Mouse (Mus musculus): ENCODE measurements around the gene Otub2. TPM values are rescaled to one million over a fixed set of nuclear protein-coding genes. Genes with fewer than 3 reads are reported as not detected.

Gene Otub2
- polyA plus RNA-seq, 1 experiment from 2014 or later, result 18.4 TPM

GRCm38 (mm10) chr12:103373530-103374236 lies 14.8 kb upstream of the Otub2 start:
- Histone ChIP-seq H3K4me3 (no peak overlapping the region), H3K27ac (ENCODE audit: poor library complexity, severe bottlenecking) (no peak overlapping the region), H3K9ac (no peak overlapping the region), H3K36me3 (no peaks in the 10 kb centered on the region), H3K9me3 (replicated peaks) (no peaks in the 10 kb centered on the region), H3K27me3 (replicated peaks) (peaks cover 2% of the 10 kb centered on the region), H3K4me1 (replicated peaks) (peaks cover 12% of the 10 kb centered on the region), H3K4me2 (no peak overlapping the region)
- WGBS, result 46% methylated on average over 8 of the region's 8 CpGs
- no peak for ATAC-seq (ENCODE audit: insufficient number of reproducible peaks, low FRiP score)

GRCm38 (mm10) chr12:103376124-103376523 lies 12.4 kb upstream of the Otub2 start:
- ATAC-seq (ENCODE audit: insufficient number of reproducible peaks, low FRiP score), result no peak

GRCm38 (mm10) chr12:103376774-103377173 lies 11.7 kb upstream of the Otub2 start:
- 67% methylated on average over 4 of the region's 4 CpGs for WGBS
- no peak for ATAC-seq (ENCODE audit: insufficient number of reproducible peaks, low FRiP score)
- H3K27me3 ChIP-seq (replicated peaks), result no peaks in the 10 kb centered on the region; the same call in 1 of the 2 replicates

More at GRCm38 (mm10) chr12:103376124-103376523, 12.4 kb upstream of the Otub2 start:
- Histone ChIP-seq H3K27ac (ENCODE audit: poor library complexity, severe bottlenecking) (no peak overlapping the region), H3K27me3 (replicated peaks) (no peaks in the 10 kb centered on the region; the same call in 1 of the 2 replicates), H3K9me3 (replicated peaks) (no peaks in the 10 kb centered on the region), H3K9ac (no peak overlapping the region), H3K36me3 (no peaks in the 10 kb centered on the region), H3K4me3 (no peak overlapping the region), H3K4me1 (replicated peaks) (peaks cover 12% of the 10 kb centered on the region), H3K4me2 (no peak overlapping the region)
- 60% methylated on average over 5 of the region's 5 CpGs for WGBS

GRCm38 (mm10) chr12:103380226-103380625 lies 8.3 kb upstream of the Otub2 start:
- WGBS, result 72% methylated on average over 4 of the region's 4 CpGs
- Histone ChIP-seq H3K9ac (no peak overlapping the region), H3K27ac (ENCODE audit: poor library complexity, severe bottlenecking) (no peak overlapping the region), H3K36me3 (no peaks in the 10 kb centered on the region), H3K4me1 (replicated peaks) (peaks cover 9% of the 10 kb centered on the region), H3K27me3 (replicated peaks) (no peaks in the 10 kb centered on the region), H3K4me3 (no peak overlapping the region), H3K9me3 (replicated peaks) (no peaks in the 10 kb centered on the region), H3K4me2 (no peak overlapping the region)
- no peak for ATAC-seq (ENCODE audit: insufficient number of reproducible peaks, low FRiP score)

More at GRCm38 (mm10) chr12:103376774-103377173, 11.7 kb upstream of the Otub2 start:
- no peak overlapping the region for H3K4me2 ChIP-seq
- H3K9ac ChIP-seq, result no peak overlapping the region
- no peaks in the 10 kb centered on the region for H3K9me3 ChIP-seq (replicated peaks)
- no peak overlapping the region for H3K4me3 ChIP-seq
- H3K36me3 ChIP-seq, result no peaks in the 10 kb centered on the region
- H3K4me1 ChIP-seq (replicated peaks), result peaks cover 12% of the 10 kb centered on the region
- H3K27ac ChIP-seq (ENCODE audit: poor library complexity, severe bottlenecking), result no peak overlapping the region

- 51% methylated on average over 2 of the region's 2 CpGs for WGBS
- Histone ChIP-seq H3K27ac (ENCODE audit: poor library complexity, severe bottlenecking) (0 out of 2 replicates have a peak overlapping the region, but pooled peaks have one; percentile 78), H3K4me3 (peak overlapping the region; percentile 77), H3K27me3 (replicated peaks) (no peaks in the 10 kb centered on the region), H3K4me2 (peak overlapping the region; percentile 82), H3K4me1 (replicated peaks) (peaks cover 51% of the 10 kb centered on the region), H3K9me3 (replicated peaks) (no peaks in the 10 kb centered on the region), H3K36me3 (no peaks in the 10 kb centered on the region), H3K9ac (peak overlapping the region; percentile 90)
- ATAC-seq (ENCODE audit: insufficient number of reproducible peaks, low FRiP score), result 0 out of 2 replicates have a peak, but pooled peaks have one; percentile 27
These were observed 856 bp downstream of the Otub2 start for GRCm38 (mm10) chr12:103389348-103389727.

- WGBS, result 59% methylated on average over 3 of the region's 4 CpGs
These were observed 1.5 kb downstream of the Otub2 start for GRCm38 (mm10) chr12:103389982-103390381.

GRCm38 (mm10) chr12:103391098-103391497 lies 2.6 kb downstream of the Otub2 start:
- H3K4me2 ChIP-seq, result peak overlapping the region; percentile 82
- peak overlapping the region; percentile 32; the same call in 1 of the 2 replicates for H3K9ac ChIP-seq
- H3K9me3 ChIP-seq (replicated peaks), result no peaks in the 10 kb centered on the region
- no peak for ATAC-seq (ENCODE audit: insufficient number of reproducible peaks, low FRiP score)
- no peaks in the 10 kb centered on the region for H3K27me3 ChIP-seq (replicated peaks)
- H3K36me3 ChIP-seq, result no peaks in the 10 kb centered on the region
- H3K27ac ChIP-seq (ENCODE audit: poor library complexity, severe bottlenecking), result peak overlapping the region; percentile 53; the same call in 1 of the 2 replicates
- no peak overlapping the region for H3K4me3 ChIP-seq
- H3K4me1 ChIP-seq (replicated peaks), result peaks cover 61% of the 10 kb centered on the region
- 59% methylated on average over 7 of the region's 7 CpGs for WGBS

More at GRCm38 (mm10) chr12:103389982-103390381, 1.5 kb downstream of the Otub2 start:
- Histone ChIP-seq H3K9ac (peak overlapping the region; percentile 2; the same call in 1 of the 2 replicates), H3K4me3 (peak overlapping the region; percentile 77), H3K36me3 (no peaks in the 10 kb centered on the region), H3K27me3 (replicated peaks) (no peaks in the 10 kb centered on the region), H3K4me1 (replicated peaks) (peaks cover 51% of the 10 kb centered on the region), H3K4me2 (peak overlapping the region; percentile 82), H3K9me3 (replicated peaks) (no peaks in the 10 kb centered on the region), H3K27ac (ENCODE audit: poor library complexity, severe bottlenecking) (no peak overlapping the region)
- no peak for ATAC-seq (ENCODE audit: insufficient number of reproducible peaks, low FRiP score)

- peaks cover 78% of the 10 kb centered on the region for H3K4me1 ChIP-seq (replicated peaks)
- H3K9me3 ChIP-seq (replicated peaks), result no peaks in the 10 kb centered on the region
- ATAC-seq (ENCODE audit: insufficient number of reproducible peaks, low FRiP score), result peak; percentile 81
- H3K27me3 ChIP-seq (replicated peaks), result no peaks in the 10 kb centered on the region
- no peaks in the 10 kb centered on the region for H3K36me3 ChIP-seq
- 26% methylated on average over 6 of the region's 6 CpGs for WGBS
- peak overlapping the region; percentile 12; the same call in 1 of the 2 replicates for H3K4me2 ChIP-seq
- no peak overlapping the region for H3K4me3 ChIP-seq
- peak overlapping the region; percentile 46; the same call in 1 of the 2 replicates for H3K9ac ChIP-seq
- peak overlapping the region; percentile 54; the same call in 1 of the 2 replicates for H3K27ac ChIP-seq (ENCODE audit: poor library complexity, severe bottlenecking)
These were observed 5.0 kb downstream of the Otub2 start for GRCm38 (mm10) chr12:103393528-103393927.

GRCm38 (mm10) chr12:103395486-103396275 lies 7.2 kb downstream of the Otub2 start:
- H3K4me3 ChIP-seq, result no peak overlapping the region
- 0 out of 2 replicates have a peak overlapping the region, but pooled peaks have one; percentile 0 for H3K9ac ChIP-seq
- H3K9me3 ChIP-seq (replicated peaks), result no peaks in the 10 kb centered on the region
- 72% methylated on average over 12 of the region's 12 CpGs for WGBS
- H3K36me3 ChIP-seq, result peaks cover 4% of the 10 kb centered on the region
- no peak overlapping the region for H3K4me2 ChIP-seq
- peaks cover 62% of the 10 kb centered on the region for H3K4me1 ChIP-seq (replicated peaks)
- H3K27me3 ChIP-seq (replicated peaks), result no peaks in the 10 kb centered on the region
- no peak overlapping the region for H3K27ac ChIP-seq (ENCODE audit: poor library complexity, severe bottlenecking)
- ATAC-seq (ENCODE audit: insufficient number of reproducible peaks, low FRiP score), result no peak

- no peak for ATAC-seq (ENCODE audit: insufficient number of reproducible peaks, low FRiP score)
- Histone ChIP-seq H3K9me3 (replicated peaks) (no peaks in the 10 kb centered on the region), H3K27ac (ENCODE audit: poor library complexity, severe bottlenecking) (no peak overlapping the region), H3K9ac (no peak overlapping the region), H3K4me2 (no peak overlapping the region), H3K4me3 (no peak overlapping the region), H3K4me1 (replicated peaks) (peaks cover 52% of the 10 kb centered on the region), H3K27me3 (replicated peaks) (no peaks in the 10 kb centered on the region), H3K36me3 (peaks cover 12% of the 10 kb centered on the region)
- 66% methylated on average over 7 of the region's 7 CpGs for WGBS
These were observed 8.3 kb downstream of the Otub2 start for GRCm38 (mm10) chr12:103396751-103397150.

GRCm38 (mm10) chr12:103404131-103404530 lies 15.6 kb downstream of the Otub2 start:
- Histone ChIP-seq H3K9ac (no peak overlapping the region), H3K4me1 (replicated peaks) (no peaks in the 10 kb centered on the region), H3K27ac (ENCODE audit: poor library complexity, severe bottlenecking) (no peak overlapping the region), H3K4me3 (no peak overlapping the region), H3K4me2 (no peak overlapping the region), H3K9me3 (replicated peaks) (no peaks in the 10 kb centered on the region), H3K27me3 (replicated peaks) (no peaks in the 10 kb centered on the region), H3K36me3 (peaks cover 76% of the 10 kb centered on the region)
- 87% methylated on average over 18 of the region's 18 CpGs for WGBS
- ATAC-seq (ENCODE audit: insufficient number of reproducible peaks, low FRiP score), result no peak
